Mouse (Mus musculus): ENCODE data around the gene Spry1. TPM values are rescaled to one million over a fixed set of nuclear protein-coding genes. Genes with fewer than 3 reads are reported as not detected.

The Spry1 gene
- polyA plus RNA-seq, 1 experiment = 11.1 TPM

DNA sequence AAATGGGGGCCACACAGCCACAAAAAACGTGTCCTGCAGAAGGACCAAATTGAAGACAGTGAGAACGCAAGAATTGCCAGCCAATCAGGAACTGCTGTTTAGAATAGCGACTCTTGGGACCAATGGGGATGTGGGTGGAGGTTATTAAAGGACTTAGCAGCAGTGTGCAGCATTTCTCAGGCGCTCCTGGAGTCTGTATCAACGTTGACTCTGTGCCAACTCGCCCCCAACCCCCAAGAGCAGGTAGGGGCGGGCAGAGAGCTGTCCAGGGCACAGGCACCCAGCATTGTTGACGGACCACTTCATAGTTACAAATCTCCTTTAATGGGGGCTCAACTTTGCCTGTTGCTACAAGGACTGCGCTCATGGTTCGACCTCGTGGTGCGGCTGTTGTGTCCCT, 28.9 kb downstream of the Spry1 start:
- no peak for DNase-seq (ENCODE audit: extremely low spot score in 1 of 2, low spot score in 1 of 2)

DNA sequence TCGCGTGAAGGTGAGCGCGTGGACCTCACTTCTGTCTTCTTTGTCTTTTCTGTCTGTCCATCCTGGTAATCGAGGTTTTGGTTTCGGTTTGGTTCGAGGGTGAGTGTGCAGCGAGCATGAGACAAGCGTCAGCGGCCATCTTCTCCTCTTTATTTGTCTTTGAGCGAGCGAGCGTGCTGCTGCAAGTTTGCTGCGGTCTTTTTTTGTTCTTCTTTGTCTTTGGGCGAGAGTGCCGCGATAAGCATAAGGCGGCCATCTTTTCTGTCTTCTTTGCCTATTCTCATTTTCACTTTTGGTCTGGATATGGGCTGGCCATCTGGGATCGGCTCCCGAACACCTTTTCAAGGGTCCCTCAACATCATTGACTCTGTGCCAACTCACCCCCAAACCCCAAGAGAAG, 29.4 kb downstream of the Spry1 start:
- DNase-seq (ENCODE audit: extremely low spot score in 1 of 2, low spot score in 1 of 2) = no peak

DNA sequence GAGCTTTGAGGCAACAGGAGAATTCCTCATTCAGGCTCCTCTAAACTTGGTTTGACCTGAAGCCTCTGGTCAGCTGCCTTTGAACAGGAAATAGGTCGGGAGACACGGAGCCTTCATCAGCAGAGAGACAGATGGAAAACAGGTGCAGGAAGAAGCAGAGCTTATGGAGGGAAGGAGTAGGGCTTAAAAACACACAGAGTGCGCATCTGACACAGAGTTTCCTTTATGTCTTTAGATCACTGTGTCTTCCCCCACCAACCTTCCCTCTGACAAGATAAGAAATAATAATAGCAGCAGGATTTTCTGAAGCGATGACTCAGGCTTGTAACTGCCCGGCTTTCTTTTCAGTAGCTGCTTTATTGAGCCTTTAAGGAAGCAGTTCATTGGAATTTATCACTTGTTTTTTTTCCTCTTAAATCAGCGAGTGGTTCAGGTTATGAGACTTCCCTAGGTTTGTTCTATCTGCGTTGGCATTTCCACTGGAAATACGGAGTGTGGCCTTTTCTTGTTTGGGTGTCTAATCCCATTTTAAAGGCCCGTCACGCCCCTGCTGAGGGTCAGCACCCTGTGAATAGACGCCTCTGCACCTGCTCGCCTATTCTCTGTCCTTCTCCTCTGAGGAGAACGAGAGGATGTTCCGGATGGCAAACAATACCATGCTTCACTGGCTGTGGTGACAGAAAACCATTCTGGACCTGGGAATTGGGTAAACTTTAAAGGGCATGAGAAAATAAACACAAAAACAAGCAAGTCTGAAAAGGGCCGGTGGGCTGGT, 32.7 kb downstream of the Spry1 start:
- DNase-seq (ENCODE audit: extremely low spot score in 1 of 2, low spot score in 1 of 2) = no peak

DNA sequence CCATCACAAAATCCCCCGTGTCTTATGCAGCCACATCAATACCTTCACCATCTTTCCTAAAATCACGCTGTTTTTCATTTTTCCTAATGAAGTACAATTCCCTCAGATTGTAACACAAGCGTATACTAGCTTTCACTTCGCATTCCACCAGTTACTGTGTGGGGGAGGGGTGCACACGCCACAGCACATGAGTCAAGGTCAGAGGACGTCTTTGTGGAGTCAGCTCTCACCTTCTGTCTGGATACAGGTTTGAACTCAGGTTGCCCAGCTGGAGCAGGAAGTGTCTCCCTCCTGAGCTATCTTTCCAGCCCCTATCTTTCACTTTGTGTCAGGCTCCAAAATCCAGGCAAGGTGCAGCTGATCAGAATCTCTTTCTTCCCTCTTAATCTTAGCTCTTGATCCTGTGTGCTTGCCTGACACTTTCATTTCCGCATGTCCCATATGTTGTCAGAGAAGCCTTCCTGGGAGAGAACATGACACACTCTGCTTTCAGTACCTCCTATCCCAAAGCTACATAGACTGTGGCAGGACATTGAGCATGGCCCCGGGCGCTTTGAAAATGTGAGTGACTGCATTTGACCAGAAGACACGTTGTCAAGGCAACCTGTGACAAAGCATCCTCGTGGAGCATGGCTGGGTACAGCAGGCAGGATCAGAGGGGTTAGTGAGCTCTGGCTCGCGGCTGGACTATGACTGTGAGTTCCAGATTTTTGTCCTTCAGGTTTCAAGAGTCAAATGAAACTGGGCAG, 33.9 kb downstream of the Spry1 start:
- no peak for DNase-seq (ENCODE audit: extremely low spot score in 1 of 2, low spot score in 1 of 2)

DNA sequence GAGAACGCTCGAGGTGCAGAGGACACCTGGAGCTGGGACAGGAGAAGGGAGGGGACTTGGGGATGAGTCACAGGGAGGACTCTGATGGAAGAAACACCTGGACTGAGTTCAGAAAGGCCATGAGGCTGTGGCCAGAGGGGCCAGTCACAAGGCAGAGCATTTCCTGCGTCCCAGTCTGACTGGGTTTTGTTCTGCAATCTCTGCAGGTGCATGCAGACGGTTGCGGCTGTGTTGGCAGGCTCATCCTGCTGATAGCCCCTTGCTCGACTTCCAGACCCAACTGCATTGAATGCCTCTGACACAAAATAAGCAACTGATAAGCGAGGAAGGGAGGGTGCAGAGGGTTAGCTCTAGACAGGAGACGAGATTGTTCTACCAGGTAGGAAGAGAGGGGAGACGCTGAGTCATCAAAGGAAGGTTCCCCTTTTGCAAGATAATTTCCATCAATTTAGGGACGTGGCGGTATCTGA, 35.3 kb downstream of the Spry1 start:
- DNase-seq (ENCODE audit: extremely low spot score in 1 of 2, low spot score in 1 of 2) = no peak

DNA sequence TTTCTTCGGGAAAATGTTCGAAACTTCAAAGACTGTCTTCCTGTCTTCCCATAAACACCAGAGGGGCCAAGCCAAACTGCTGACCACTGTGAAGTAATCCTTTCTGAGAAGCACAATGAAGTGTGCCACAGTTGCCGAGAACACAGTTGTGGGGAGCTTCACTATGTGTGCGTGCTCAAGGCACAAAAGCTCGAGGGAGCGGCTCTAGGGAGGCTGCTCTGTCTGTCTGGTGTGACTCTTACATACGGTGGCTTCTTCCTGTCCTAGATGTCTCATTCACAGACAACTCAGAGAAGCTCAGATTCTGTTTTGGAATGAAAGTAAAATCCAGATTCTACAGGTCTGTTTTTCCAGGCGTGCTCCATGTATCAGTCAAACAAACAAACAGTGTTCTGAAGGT, 36.5 kb downstream of the Spry1 start:
- DNase-seq (ENCODE audit: extremely low spot score in 1 of 2, low spot score in 1 of 2) = no peak

DNA sequence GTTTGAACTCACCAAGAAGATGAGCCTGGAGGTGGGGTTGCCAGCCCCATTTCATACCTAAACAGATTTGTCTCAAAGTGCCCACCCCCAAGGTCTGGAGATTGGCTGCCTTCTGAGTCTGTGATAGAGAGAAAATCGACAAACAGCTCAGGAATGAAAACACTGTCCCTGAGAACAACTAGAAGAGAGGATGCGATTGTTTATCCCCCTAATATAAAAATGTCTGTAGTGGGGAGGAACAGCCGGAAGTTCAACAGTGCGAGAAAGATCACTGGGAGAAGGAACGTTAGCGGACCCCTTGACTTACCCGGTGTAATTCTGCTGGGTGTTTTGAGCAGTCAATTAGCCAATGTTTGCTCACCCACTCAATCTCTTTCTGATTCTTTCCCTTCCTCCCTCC, 46.5 kb downstream of the Spry1 start:
- DNase-seq (ENCODE audit: extremely low spot score in 1 of 2, low spot score in 1 of 2) = no peak

DNA sequence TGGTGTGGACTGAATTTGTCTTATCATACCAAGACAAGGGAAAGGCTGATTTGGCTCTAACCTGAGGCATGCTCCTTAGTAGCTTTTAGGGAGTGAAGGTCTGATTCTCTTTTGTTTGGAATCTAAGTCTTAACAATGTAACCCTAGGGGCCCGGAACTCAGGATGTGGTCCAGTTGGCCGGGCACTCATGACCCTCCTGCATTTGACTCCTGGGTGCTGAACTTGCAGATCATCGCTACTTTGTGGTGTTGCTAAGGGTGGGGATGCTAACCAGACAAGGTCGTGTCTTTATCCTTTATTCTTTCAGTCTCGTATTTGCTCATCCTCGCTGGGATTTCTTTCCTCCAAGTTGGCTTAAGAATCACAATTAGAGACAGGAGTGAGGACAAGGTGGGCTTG, 47.0 kb downstream of the Spry1 start:
- no peak for DNase-seq (ENCODE audit: extremely low spot score in 1 of 2, low spot score in 1 of 2)

DNA sequence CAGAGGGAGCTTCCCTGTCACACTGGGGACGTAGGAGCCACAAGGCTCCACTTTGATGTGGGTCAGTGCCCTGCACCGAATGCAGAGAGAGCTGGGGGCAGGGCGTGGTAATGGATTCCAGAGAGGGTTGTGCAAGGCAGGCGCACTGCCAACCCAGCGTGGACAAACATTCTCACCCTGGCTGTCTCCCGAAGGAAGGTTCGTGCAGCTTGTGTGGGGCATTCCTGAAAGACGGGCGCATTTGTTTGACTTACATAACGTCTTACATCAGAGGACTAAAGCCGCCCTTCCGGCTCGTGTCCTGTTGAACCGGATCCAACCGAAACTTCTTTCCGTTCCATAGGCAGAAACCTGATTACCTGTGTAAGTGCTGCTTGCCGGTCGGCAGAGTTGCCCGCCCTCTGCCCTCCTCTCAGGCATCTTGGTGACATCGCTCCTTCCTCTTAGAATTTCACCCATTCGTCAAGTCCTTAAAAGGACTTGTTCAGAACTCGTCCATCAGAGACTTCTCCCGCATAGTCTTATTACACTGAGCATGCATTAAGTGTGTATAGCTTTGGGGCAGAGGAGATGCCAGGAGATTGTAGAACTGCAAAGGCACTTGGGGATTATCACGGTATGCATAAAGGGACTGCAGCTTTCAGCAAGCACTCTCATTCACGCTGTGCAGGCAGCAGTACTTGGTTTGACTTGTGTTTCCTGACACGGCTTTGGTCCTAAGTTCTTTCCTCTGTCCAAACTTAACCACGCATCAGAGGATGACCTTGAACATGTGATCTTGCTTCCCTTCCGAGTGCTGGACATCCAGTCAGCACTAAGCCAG, 47.6 kb downstream of the Spry1 start:
- DNase-seq (ENCODE audit: extremely low spot score in 1 of 2, low spot score in 1 of 2) = peak; percentile 60 to 67

DNA sequence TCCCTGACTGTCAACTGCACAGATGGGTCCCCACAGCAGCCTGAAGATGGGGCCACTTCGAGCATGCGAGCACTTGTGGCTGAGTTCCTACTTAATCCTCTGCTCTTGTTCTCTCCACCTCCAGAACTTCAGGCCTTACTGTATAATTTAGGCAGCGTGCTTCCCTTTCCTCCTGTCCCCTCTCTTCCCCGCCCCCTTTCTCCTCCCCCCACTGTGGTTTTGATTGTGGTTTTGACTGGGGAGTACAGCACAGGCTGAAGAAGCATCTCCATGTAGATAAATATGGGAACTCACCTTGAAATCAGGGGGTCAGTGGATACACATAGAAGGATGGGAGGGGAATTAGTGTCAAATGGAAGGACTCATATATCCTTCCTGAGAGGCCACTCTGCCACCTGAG, 53.2 kb downstream of the Spry1 start:
- DNase-seq (ENCODE audit: extremely low spot score in 1 of 2, low spot score in 1 of 2) = no peak

DNA sequence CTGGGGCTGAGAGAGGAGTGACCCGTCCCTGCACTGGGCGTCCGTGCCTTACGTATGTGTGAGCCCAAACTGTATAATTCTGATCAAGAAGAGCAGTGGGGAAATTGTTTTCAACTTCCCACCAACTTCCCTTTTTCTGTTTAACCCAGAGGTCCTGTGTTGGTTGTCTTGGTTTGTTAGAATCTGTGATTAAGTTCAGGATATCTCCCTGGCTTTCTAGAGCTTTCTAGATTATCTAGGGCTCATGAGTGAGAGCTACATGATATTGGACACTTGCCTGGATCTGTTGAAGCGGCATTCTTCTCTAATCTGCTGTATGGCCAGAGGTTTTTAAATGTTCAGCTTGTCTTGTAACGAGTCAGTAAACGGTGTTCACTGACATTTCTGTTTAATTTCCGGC, 53.8 kb downstream of the Spry1 start:
- no peak for DNase-seq (ENCODE audit: extremely low spot score in 1 of 2, low spot score in 1 of 2)

Other genes starting within 250 kb of the Spry1 start
- 6.6 and 11.2 TPM in 2 replicates for gene Spata5, start 220.1 kb upstream of the Spry1 start, polyA plus RNA-seq (2012; rRNA removed)
- gene Nudt6, start 219.7 kb upstream of the Spry1 start, polyA plus RNA-seq (2012; rRNA removed) = 9.0 and 10.0 TPM in 2 replicates
- 8.3 and 10.2 TPM in 2 replicates for gene Gm5148, start 84.5 kb downstream of the Spry1 start, polyA plus RNA-seq (2012; rRNA removed)

All from frontal cortex, adult 2 months (tissue).